Mouse (Mus musculus) CH12.LX (cell line): ENCODE data around the gene Hoxa7. TPM values are rescaled to one million over a fixed set of nuclear protein-coding genes. Genes with fewer than 3 reads are reported as not detected.

Experiments used
- DNase-seq: peaks from one replicate; pipeline ENCODE4 v3.0.0-alpha.2; 2013; ENCODE audit errors: extremely low read depth
- H3K27ac ChIP-seq: 2 replicates; pipeline ENCODE4 v1.5.1; 2012; ENCODE audit warnings: low read depth, mild to moderate bottlenecking, control low read depth, moderate library complexity; ENCODE audit not compliant: insufficient read depth
- H3K27me3 ChIP-seq: replicated peaks from 2 replicates; pipeline ENCODE3; 2012; ENCODE audit warnings: inconsistent platforms
- H3K36me3 ChIP-seq, 2 experiments: replicated peaks in 1 of 2; 2 replicates each; pipeline versions ENCODE3 to v1.6.1; 2012; ENCODE audit warnings: inconsistent platforms in 1 of 2, low read length in 1 of 2, mild to moderate bottlenecking in 1 of 2, mixed read lengths in 1 of 2, moderate library complexity in 1 of 2; ENCODE audit not compliant: control insufficient read depth in 1 of 2, insufficient read depth in 1 of 2
- H3K4me1 ChIP-seq, 2 experiments: 2 replicates each; pipeline ENCODE4 v1.6.1; 2012; ENCODE audit warnings: inconsistent platforms in 1 of 2, moderate library complexity in 1 of 2; ENCODE audit not compliant: insufficient read depth in 2 of 2, control insufficient read depth in 1 of 2
- H3K4me2 ChIP-seq: 2 replicates; pipeline ENCODE4 v1.6.1; 2012; ENCODE audit warnings: low read depth, mild to moderate bottlenecking, control low read depth; ENCODE audit not compliant: poor library complexity, insufficient read depth, severe bottlenecking
- H3K4me3 ChIP-seq, 3 experiments: fragments of 150-350 bp in 1 of 3; sonication (generic) in 1 of 3; replicated peaks in 1 of 3; 2 replicates each; pipeline versions ENCODE3 to v1.5.1; 2011 to 2012; ENCODE audit warnings: low read depth in 2 of 3, low read length in 2 of 3, mild to moderate bottlenecking in 2 of 3, moderate library complexity in 2 of 3, control low read depth in 1 of 3, improper control_type of control experiment in 1 of 3, inconsistent platforms in 1 of 3, mixed read lengths in 1 of 3; ENCODE audit not compliant: poor library complexity in 1 of 3
- H3K79me2 ChIP-seq: replicated peaks from 2 replicates; pipeline ENCODE4 v1.6.1; 2012; ENCODE audit warnings: mild to moderate bottlenecking, moderate library complexity; ENCODE audit not compliant: control insufficient read depth, poor library complexity, insufficient read depth, severe bottlenecking; ENCODE audit errors: extremely low read depth
- H3K9ac ChIP-seq: 2 replicates; pipeline ENCODE4 v1.6.1; 2012; ENCODE audit warnings: low read depth, mild to moderate bottlenecking, control low read depth, moderate library complexity; ENCODE audit not compliant: insufficient read depth
- H3K9me3 ChIP-seq: replicated peaks from 2 replicates; pipeline ENCODE3; 2012; ENCODE audit warnings: low read length, inconsistent platforms, mixed read lengths
- BHLHE40 ChIP-seq: IDR thresholded peaks from 2 replicates; pipeline ENCODE4 v1.6.1; 2011; ENCODE audit warnings: mild to moderate bottlenecking, low read depth, low read length, improper control_type of control experiment
- CTCF ChIP-seq, 2 experiments: IDR thresholded peaks in 1 of 2; conservative IDR thresholded peaks in 1 of 2; 2 replicates each; pipeline ENCODE4 v1.5.1; 2011 to 2012; ENCODE audit warnings: low read depth in 2 of 2, low read length in 2 of 2, improper control_type of control experiment in 1 of 2, inconsistent platforms in 1 of 2, mild to moderate bottlenecking in 1 of 2, moderate library complexity in 1 of 2
- E2F4 ChIP-seq: IDR thresholded peaks from 2 replicates; pipeline ENCODE4 v1.6.1; 2011; ENCODE audit warnings: low read depth, low read length, improper control_type of control experiment; ENCODE audit not compliant: insufficient replicate concordance
- ETS1 ChIP-seq: conservative IDR thresholded peaks from 2 replicates; pipeline ENCODE4 v1.6.1; 2012; ENCODE audit warnings: low read depth, mild to moderate bottlenecking, inconsistent platforms, low read length, improper control_type of control experiment, moderate library complexity
- IRF4 ChIP-seq: IDR thresholded peaks from 2 replicates; pipeline ENCODE4 v1.6.1; 2014; ENCODE audit warnings: low read depth, mild to moderate bottlenecking, inconsistent platforms, low read length, improper control_type of control experiment
- JUND ChIP-seq: conservative IDR thresholded peaks from 2 replicates; pipeline ENCODE4 v1.6.1; 2011; ENCODE audit warnings: low read depth, low read length, improper control_type of control experiment
- KAT2A ChIP-seq: IDR thresholded peaks from 2 replicates; pipeline ENCODE4 v1.6.1; 2012; ENCODE audit warnings: low read length, improper control_type of control experiment, inconsistent platforms; ENCODE audit not compliant: insufficient replicate concordance
- MAZ ChIP-seq: IDR thresholded peaks from 2 replicates; pipeline ENCODE4 v1.6.1; 2012; ENCODE audit warnings: low read depth, mild to moderate bottlenecking, inconsistent platforms, low read length, improper control_type of control experiment, moderate library complexity
- MEF2A ChIP-seq: IDR thresholded peaks from 2 replicates; pipeline ENCODE4 v1.6.1; 2014; ENCODE audit warnings: low read depth, mild to moderate bottlenecking, inconsistent platforms, low read length, improper control_type of control experiment, borderline replicate concordance
- MXI1 ChIP-seq: IDR thresholded peaks from 2 replicates; pipeline ENCODE4 v1.6.1; 2011; ENCODE audit warnings: mild to moderate bottlenecking, low read depth, low read length, improper control_type of control experiment
- RCOR1 ChIP-seq: conservative IDR thresholded peaks from 2 replicates; pipeline ENCODE4 v1.6.1; 2012; ENCODE audit warnings: low read depth, mild to moderate bottlenecking, inconsistent platforms, low read length, improper control_type of control experiment
- UBTF ChIP-seq: IDR thresholded peaks from 2 replicates; pipeline ENCODE4 v1.6.1; 2012; ENCODE audit warnings: low read depth, mild to moderate bottlenecking, inconsistent platforms, low read length, improper control_type of control experiment, moderate library complexity
- USF1 ChIP-seq: IDR thresholded peaks from 2 replicates; pipeline ENCODE4 v1.6.1; 2014; ENCODE audit warnings: low read depth, mild to moderate bottlenecking, inconsistent platforms, low read length, improper control_type of control experiment
- USF2 ChIP-seq: conservative IDR thresholded peaks from 2 replicates; pipeline ENCODE4 v1.6.1; 2011; ENCODE audit warnings: low read depth, low read length, improper control_type of control experiment
- dilution Hi-C: fragments of 300-500 bp; cut with MboI; formaldehyde crosslinking; loops from 2 replicates; pipeline ENCODE4 v1.14.3; 2020; ENCODE audit warnings: low sequenced_read_pairs; ENCODE audit not compliant: extremely low pct_unique_long_range_greater_than_20kb, extremely low pct_ligation_motif_present
- in situ Hi-C: fragments of 300-500 bp; cut with MboI; formaldehyde crosslinking; loops from 3 replicates; pipeline ENCODE4 v1.14.3; 2019; ENCODE audit warnings: low sequenced_read_pairs, low pct_ligation_motif_present, low pct_unique_long_range_greater_than_20kb, mixed read lengths
- polyA plus RNA-seq: library from polyadenylated mRNA; unstranded; fragments of >175 nt; gene quantifications from 2 replicates; pipeline ENCODE4 v1.2.1, GENCODE M21; 2012; ENCODE audit warnings: low read depth; ENCODE audit not compliant: insufficient read length
- total RNA-seq, 2 experiments: library from RNA; depleted of rRNA; stranded (reverse); fragments of 300-350 nt in 1 of 2; fragments of >200 nt in 1 of 2; gene quantifications; 2 replicates each; pipeline ENCODE4 v1.2.3; 2012 to 2014

The Hoxa7 gene
- total and polyA plus RNA-seq, 3 experiments, result 1.0 to 1.4 (median 1.1) TPM

DNA sequence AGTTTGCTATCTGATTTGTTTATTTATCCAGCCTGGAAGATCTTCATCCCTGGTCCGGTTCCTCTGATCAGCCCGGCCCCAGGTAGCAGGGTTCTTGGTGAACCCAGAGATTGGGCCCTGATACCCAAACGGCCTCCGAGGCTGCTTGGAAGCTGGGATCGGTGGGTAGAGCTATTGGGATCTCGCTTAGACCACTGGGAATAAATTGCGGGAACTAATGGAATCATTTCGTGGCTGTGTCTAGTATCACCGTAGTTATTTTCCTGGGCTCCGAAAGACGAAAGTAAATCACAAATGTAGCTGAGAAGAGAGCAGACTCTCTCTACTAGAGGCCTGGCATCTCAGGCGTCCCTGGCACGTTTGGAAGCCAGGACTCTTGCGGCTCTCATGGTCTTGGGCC lies 16.4 kb downstream of the Hoxa7 start:
- Histone ChIP-seq H3K4me3 (no peak overlapping the region), H3K9ac (no peak overlapping the region), H3K27ac (no peak overlapping the region), H3K27me3 (no peaks in the 10 kb centered on the region), H3K36me3 (peaks cover 23 to 51% of the 10 kb centered on the region in 2 experiments), H3K4me1 (peaks cover 0 to 2% of the 10 kb centered on the region in 2 experiments; a peak in 1 of 4 replicates), H3K4me2 (no peak overlapping the region), H3K79me2 (no peaks in the 10 kb centered on the region), H3K9me3 (peaks cover 54% of the 10 kb centered on the region)
- dilution Hi-C loops (no loop called here), in situ Hi-C loops (loop anchor here (25.0 kb wide), 1 partner anchor 193 kb away; the partner anchor contains the start of gene Skap2)
- no peak for DNase-seq
- TF ChIP-seq BHLHE40 (no peak), MEF2A (no peak), KAT2A (no peak), JUND (no peak), IRF4 (no peak), USF2 (no peak), MAZ (no peak), E2F4 (no peak), ETS1 (no peak), UBTF (no peak), MXI1 (no peak)

DNA sequence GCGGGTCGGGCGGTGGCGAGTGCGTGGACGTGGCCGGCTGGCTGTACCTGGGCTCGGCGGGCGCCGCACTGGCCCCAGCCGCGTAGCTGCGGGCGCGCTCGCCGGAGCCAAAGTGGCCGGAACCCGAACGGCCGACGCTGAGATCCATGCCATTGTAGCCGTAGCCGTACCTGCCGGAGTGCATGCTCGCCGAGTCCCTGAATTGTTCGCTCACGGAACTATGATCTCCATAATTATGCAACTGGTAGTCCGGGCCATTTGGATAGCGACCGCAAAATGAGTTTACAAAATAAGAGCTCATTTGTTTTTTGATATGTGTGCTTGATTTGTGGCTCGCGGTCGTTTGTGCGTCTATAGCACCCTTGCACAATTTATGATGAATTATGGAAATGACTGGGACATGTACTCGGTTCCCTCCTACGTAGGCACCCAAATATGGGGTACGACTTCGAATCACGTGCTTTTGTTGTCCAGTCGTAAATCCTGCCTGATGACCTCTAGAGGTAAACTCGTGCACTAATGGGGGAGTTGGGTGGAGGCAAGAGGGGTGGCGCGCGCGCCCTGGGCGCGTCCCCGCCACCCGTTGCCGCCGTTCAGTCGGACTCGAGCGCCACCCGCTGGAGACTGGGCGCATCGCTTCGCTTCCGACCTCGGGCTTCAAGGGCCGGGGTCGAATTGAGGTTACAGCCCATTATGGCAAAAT lies 17.5 kb downstream of the Hoxa7 start, which contains the start of gene Hoxa5:
Gene Hoxa5 (minus strand): TSS at position 538 of the 703 bp plus-strand sequence.
- dilution Hi-C loops, result no loop called here
- H3K27me3 ChIP-seq, result no peaks in the 10 kb centered on the region

More for the DNA sequence above, 17.5 kb downstream of the Hoxa7 start, which contains the start of gene Hoxa5:
- Histone ChIP-seq H3K4me2 (no peak within 1 kb of the TSS), H3K4me1 (no peaks in the 10 kb centered on the region), H3K27ac (no peak within 1 kb of the TSS), H3K9ac (no peak within 1 kb of the TSS), H3K36me3 (peaks cover 23 to 51% of the 10 kb centered on the region in 2 experiments), H3K4me3 (no peak within 1 kb of the TSS), H3K9me3 (peaks cover 49% of the 10 kb centered on the region), H3K79me2 (no peaks in the 10 kb centered on the region)
- TF ChIP-seq USF1 (no peak), CTCF (conservative IDR thresholded peaks at IDR 0.05 in 1 of 2, IDR thresholded peaks at IDR 0.05 in 1 of 2; ENCODE audit: low read depth in 2 of 2, low read length in 2 of 2) (no peak), RCOR1 (no peak)
- in situ Hi-C loops, result loop anchor here (25.0 kb wide), 1 partner anchor 192 kb away; the partner anchor contains the start of gene Skap2
- DNase-seq, result no peak
